Mouse (Mus musculus) heart, embryonic 12.5 days (tissue): ENCODE measurements at regions not wholly inside any gene's neighbourhood (a gene's known extent, or its start where the extent isn't known, plus 50 kb on each side); places are given as distances from the start of the nearest gene placed in this dataset.

Experiments
- ATAC-seq: fragments of 200-750 bp; cut with Nextera tagmentation; 2 replicates; pipeline ENCODE4 v1.8.0; 2017; ENCODE audit warnings: moderate TSS enrichment, moderate library complexity; ENCODE audit not compliant: insufficient number of reproducible peaks, low FRiP score
- H3K27ac ChIP-seq: fragments of 300-500 bp; sonication (generic); 2 replicates; pipeline ENCODE4 v1.5.1; 2016; ENCODE audit warnings: mild to moderate bottlenecking, moderate library complexity; ENCODE audit not compliant: poor library complexity, severe bottlenecking
- H3K27me3 ChIP-seq: fragments of 300-500 bp; sonication (generic); replicated peaks from 2 replicates; pipeline ENCODE4 v1.6.1; 2016; ENCODE audit warnings: mild to moderate bottlenecking, moderate library complexity
- H3K36me3 ChIP-seq: fragments of 300-500 bp; sonication (generic); 2 replicates; pipeline ENCODE4 v1.6.1; 2016; ENCODE audit warnings: mild to moderate bottlenecking, moderate library complexity
- H3K4me1 ChIP-seq: fragments of 300-500 bp; sonication (generic); replicated peaks from 2 replicates; pipeline ENCODE4 v1.6.1; 2016; ENCODE audit warnings: mild to moderate bottlenecking
- H3K4me2 ChIP-seq: fragments of 300-500 bp; sonication (generic); 2 replicates; pipeline ENCODE4 v1.6.1; 2016; ENCODE audit warnings: mild to moderate bottlenecking, moderate library complexity
- H3K4me3 ChIP-seq: fragments of 300-500 bp; sonication (generic); 2 replicates; pipeline ENCODE4 v1.5.1; 2016; ENCODE audit warnings: mild to moderate bottlenecking
- H3K9ac ChIP-seq: fragments of 300-500 bp; sonication (generic); 2 replicates; pipeline ENCODE4 v1.6.1; 2016; ENCODE audit warnings: mild to moderate bottlenecking, moderate library complexity
- H3K9me3 ChIP-seq: fragments of 300-500 bp; sonication (generic); replicated peaks from 2 replicates; pipeline ENCODE4 v1.6.1; 2016; ENCODE audit warnings: mild to moderate bottlenecking, moderate library complexity
- WGBS: fragments of 180-500 bp; shearing (Covaris S2); methylation state at CpG from one replicate; pipeline ENCODE4 v1.1.7; 2016; 5-methylcytosine and 5-hydroxymethylcytosine counted together

DNA sequence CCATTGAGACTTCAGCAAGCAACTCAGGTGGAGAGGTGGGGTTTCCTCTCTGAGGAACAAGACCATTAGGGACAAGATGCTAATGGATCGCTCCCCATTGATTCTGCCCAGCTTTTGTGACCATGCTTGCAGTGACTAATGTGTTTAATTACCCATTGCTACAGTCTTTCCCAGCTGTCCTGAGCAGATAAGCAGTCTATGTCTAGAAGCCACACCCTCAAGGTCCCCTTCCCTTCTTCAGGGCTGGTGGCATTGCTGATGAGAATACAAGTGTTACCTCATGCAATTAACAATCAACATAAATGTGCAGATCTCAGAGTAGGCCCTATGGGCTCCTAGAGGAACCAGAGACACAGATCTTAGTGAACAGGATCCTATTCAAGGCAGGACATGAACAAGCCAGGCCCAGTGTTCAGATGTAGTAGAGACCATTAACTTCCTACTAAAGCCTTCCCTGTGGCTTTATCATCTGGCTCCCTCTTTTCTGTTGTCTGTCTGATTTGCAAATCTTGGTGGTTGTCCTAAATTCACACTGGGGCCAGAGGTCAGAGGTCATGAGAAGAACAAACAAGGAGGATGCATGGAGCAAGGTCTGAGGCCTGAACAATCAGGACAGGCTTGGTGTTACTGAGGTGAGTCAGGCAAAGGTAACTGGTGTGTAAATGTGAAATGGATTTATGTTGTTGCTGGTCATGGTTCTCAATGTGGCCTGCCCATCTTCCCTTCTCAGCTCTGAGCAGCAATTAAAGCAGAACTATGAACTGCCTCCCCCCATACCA lies 56.8 kb downstream of the Odc1 start:
- Histone ChIP-seq H3K9ac (no peak overlapping the region), H3K36me3 (no peaks in the 10 kb centered on the region), H3K4me2 (no peak overlapping the region), H3K9me3 (peaks cover 6% of the 10 kb centered on the region), H3K4me1 (no peaks in the 10 kb centered on the region), H3K27ac (no peak overlapping the region), H3K4me3 (no peak overlapping the region), H3K27me3 (0 out of 2 replicates have a peak, but pooled peaks cover 3% of the 10 kb centered on the region)
- 0 out of 2 replicates have a peak, but pooled peaks have one; percentile 48 for ATAC-seq
- 68% methylated on average over 1 of the region's 1 CpGs for WGBS

- Histone ChIP-seq H3K4me2 (no peak overlapping the region), H3K36me3 (no peaks in the 10 kb centered on the region), H3K27me3 (no peaks in the 10 kb centered on the region), H3K9me3 (peaks cover 6% of the 10 kb centered on the region), H3K4me1 (no peaks in the 10 kb centered on the region), H3K9ac (no peak overlapping the region), H3K27ac (no peak overlapping the region), H3K4me3 (no peak overlapping the region)
- ATAC-seq, result no peak
- 78% methylated on average over 2 of the region's 2 CpGs for WGBS
These were observed 59.0 kb downstream of the Odc1 start for GRCm38 (mm10) chr12:17603576-17603975.

- H3K4me1 ChIP-seq, result no peaks in the 10 kb centered on the region
- H3K4me2 ChIP-seq, result no peak overlapping the region
- no peak overlapping the region for H3K4me3 ChIP-seq
- no peaks in the 10 kb centered on the region for H3K36me3 ChIP-seq
- WGBS, result 75% methylated on average over 1 of the region's 1 CpGs
- no peak overlapping the region for H3K9ac ChIP-seq
- peaks cover 6% of the 10 kb centered on the region; the same call in 1 of the 2 replicates for H3K9me3 ChIP-seq
- H3K27me3 ChIP-seq, result no peaks in the 10 kb centered on the region
- no peak for ATAC-seq
- no peak overlapping the region for H3K27ac ChIP-seq
These were observed 65.8 kb downstream of the Odc1 start for GRCm38 (mm10) chr12:17610384-17610783.

DNA sequence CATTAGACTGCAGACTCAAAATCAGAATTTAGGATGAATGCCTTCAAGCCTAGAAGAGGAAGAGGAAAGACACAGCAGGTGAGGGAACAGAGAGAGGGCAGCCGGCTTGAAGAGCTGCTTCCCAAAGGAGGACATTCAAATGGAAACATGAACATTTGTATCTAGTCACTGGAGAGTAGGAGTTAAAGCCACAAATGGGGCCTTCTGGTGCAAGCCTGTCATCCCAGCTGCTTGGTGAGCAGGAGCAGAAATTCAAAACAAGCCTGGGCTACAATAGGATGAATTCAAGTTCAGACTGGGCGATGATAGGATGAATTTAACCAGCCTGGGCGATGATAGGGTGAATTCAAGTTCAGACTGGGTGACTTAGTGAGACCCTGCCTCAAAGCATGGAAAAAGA lies 67.4 kb downstream of the Odc1 start:
- Histone ChIP-seq H3K27ac (no peak overlapping the region), H3K4me3 (no peak overlapping the region), H3K9ac (no peak overlapping the region), H3K4me2 (no peak overlapping the region), H3K36me3 (no peaks in the 10 kb centered on the region), H3K27me3 (no peaks in the 10 kb centered on the region), H3K9me3 (no peaks in the 10 kb centered on the region), H3K4me1 (no peaks in the 10 kb centered on the region)
- WGBS, result 74% methylated on average over 3 of the region's 3 CpGs
- ATAC-seq, result no peak

DNA sequence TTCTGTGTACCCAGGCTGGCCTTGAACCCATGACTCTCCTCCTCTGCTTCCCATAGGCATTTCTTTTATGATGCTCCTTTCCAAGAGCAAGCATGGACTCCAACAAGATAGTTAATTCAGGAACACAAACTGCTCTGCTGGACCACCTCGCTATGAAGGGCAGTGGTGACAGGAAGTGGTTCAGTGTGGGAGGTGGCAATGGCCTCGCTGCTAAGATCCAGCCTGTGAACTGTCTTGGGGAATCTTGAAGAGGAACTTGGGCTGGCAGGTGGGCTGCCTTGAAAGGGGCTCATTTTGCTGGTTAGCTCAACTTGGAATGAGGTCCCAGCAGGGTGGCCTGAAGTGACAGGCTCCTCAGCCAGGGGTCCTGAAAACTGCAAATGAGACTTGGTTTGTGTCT lies 72.4 kb upstream of the Hpcal1 start:
- Histone ChIP-seq H3K9ac (no peak overlapping the region), H3K4me1 (no peaks in the 10 kb centered on the region), H3K4me2 (no peak overlapping the region), H3K9me3 (no peaks in the 10 kb centered on the region), H3K27ac (no peak overlapping the region), H3K27me3 (peaks cover 19% of the 10 kb centered on the region; the same call in 1 of the 2 replicates), H3K4me3 (no peak overlapping the region), H3K36me3 (no peaks in the 10 kb centered on the region)
- no peak for ATAC-seq
- 19% methylated on average over 2 of the region's 2 CpGs for WGBS

DNA sequence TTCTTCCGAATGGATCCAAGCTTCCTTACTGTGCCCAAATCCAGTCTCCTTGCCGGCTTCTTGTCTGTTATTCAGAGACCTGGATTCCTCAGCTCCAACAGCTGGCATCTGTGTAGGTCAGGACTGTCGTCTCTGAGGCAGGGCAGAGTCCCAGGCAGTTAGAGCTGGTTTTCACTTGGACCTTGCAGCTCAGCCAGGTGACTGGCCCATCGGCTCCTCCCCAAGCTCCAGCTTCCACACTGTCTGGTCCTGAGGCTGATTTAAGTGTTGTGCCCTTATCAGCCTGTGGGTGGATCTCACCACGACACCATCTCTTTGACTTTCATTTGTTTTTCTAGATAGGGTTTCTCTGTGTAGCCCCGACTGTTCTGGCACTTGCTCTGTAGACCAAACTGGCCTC lies 70.4 kb upstream of the Hpcal1 start:
- H3K27me3 ChIP-seq, result peaks cover 21% of the 10 kb centered on the region; the same call in 1 of the 2 replicates
- peaks cover 7% of the 10 kb centered on the region; the same call in 1 of the 2 replicates for H3K4me1 ChIP-seq
- no peaks in the 10 kb centered on the region for H3K9me3 ChIP-seq
- H3K27ac ChIP-seq, result no peak overlapping the region
- H3K4me2 ChIP-seq, result no peak overlapping the region
- no peaks in the 10 kb centered on the region for H3K36me3 ChIP-seq
- no peak for ATAC-seq
- H3K4me3 ChIP-seq, result no peak overlapping the region
- 23% methylated on average over 6 of the region's 6 CpGs for WGBS
- H3K9ac ChIP-seq, result no peak overlapping the region

- H3K4me3 ChIP-seq, result no peak overlapping the region
- H3K4me2 ChIP-seq, result no peak overlapping the region
- peaks cover 27% of the 10 kb centered on the region; the same call in 1 of the 2 replicates for H3K27me3 ChIP-seq
- H3K36me3 ChIP-seq, result no peaks in the 10 kb centered on the region
- H3K9me3 ChIP-seq, result no peaks in the 10 kb centered on the region
- ATAC-seq, result no peak
- H3K9ac ChIP-seq, result no peak overlapping the region
- H3K4me1 ChIP-seq, result peaks cover 7% of the 10 kb centered on the region; the same call in 1 of the 2 replicates
- 51% methylated on average over 6 of the region's 6 CpGs for WGBS
- no peak overlapping the region for H3K27ac ChIP-seq
These were observed 69.2 kb upstream of the Hpcal1 start for GRCm38 (mm10) chr12:17621487-17621888.

DNA sequence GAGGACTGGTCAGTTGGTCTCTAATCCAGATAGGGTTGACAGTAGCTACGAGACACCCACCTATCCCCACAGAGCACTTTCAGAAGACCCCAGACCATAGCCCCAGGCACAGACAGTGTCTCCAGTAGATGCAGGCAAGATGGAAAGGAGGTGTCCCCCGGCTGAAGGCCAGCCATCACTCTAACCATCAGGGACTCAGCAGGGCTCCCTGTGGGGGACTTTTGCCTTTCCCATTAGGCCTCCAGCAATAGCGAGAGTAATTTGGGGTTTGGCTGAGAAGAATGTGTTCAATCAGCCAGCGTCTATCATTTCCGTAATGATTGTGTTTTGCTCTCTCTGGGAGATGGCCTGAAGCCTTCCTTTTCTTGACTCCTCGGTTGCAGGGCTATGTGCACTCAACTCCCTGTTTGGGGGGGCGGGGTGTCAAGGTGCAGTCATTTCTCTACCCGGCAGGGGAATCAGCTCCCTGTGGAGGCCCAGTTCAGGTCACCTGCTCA lies 68.1 kb upstream of the Hpcal1 start:
- no peaks in the 10 kb centered on the region for H3K36me3 ChIP-seq
- no peak overlapping the region for H3K4me3 ChIP-seq
- no peak for ATAC-seq
- WGBS, result 52% methylated on average over 8 of the region's 8 CpGs
- no peak overlapping the region for H3K4me2 ChIP-seq
- peaks cover 7% of the 10 kb centered on the region; the same call in 1 of the 2 replicates for H3K4me1 ChIP-seq
- no peaks in the 10 kb centered on the region for H3K9me3 ChIP-seq
- H3K27ac ChIP-seq, result no peak overlapping the region
- no peak overlapping the region for H3K9ac ChIP-seq
- H3K27me3 ChIP-seq, result peaks cover 27% of the 10 kb centered on the region; the same call in 1 of the 2 replicates

DNA sequence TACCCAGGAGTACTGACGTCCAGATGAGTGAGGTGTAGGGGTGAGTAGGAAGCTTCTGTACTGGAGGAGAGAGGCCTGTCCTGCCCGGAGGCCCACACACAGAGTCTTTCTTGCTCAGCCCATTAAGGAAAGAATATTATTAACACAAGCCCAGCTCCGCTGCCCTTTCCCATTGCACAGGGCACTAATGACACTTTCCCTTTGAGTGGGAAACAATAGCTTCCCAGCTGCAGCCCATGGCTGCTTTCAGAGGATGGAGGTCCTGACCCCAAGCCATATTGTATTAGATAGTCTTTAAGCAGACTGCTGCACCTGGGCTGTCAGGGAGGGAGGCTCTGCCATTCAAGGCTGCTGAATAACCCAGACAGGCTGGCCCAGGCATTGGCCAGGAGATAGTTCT lies 64.6 kb upstream of the Hpcal1 start:
- Histone ChIP-seq H3K27me3 (peaks cover 24% of the 10 kb centered on the region; the same call in 1 of the 2 replicates), H3K4me1 (peaks cover 7% of the 10 kb centered on the region; the same call in 1 of the 2 replicates), H3K4me3 (no peak overlapping the region), H3K9ac (no peak overlapping the region), H3K36me3 (no peaks in the 10 kb centered on the region), H3K27ac (no peak overlapping the region), H3K9me3 (no peaks in the 10 kb centered on the region), H3K4me2 (no peak overlapping the region)
- 75% methylated on average over 3 of the region's 3 CpGs for WGBS
- ATAC-seq, result no peak

GRCm38 (mm10) chr12:17631161-17631560 lies 59.5 kb upstream of the Hpcal1 start:
- Histone ChIP-seq H3K36me3 (no peaks in the 10 kb centered on the region), H3K27ac (no peak overlapping the region), H3K4me3 (no peak overlapping the region), H3K9ac (no peak overlapping the region), H3K4me1 (no peaks in the 10 kb centered on the region), H3K4me2 (no peak overlapping the region), H3K9me3 (peaks cover 8% of the 10 kb centered on the region), H3K27me3 (0 out of 2 replicates have a peak, but pooled peaks cover under 1% of the 10 kb centered on the region)
- ATAC-seq, result no peak
- 83% methylated on average over 2 of the region's 2 CpGs for WGBS

GRCm38 (mm10) chr12:17636146-17636545 lies 54.5 kb upstream of the Hpcal1 start:
- Histone ChIP-seq H3K27me3 (no peaks in the 10 kb centered on the region), H3K36me3 (no peaks in the 10 kb centered on the region), H3K27ac (no peak overlapping the region), H3K9ac (no peak overlapping the region), H3K4me3 (no peak overlapping the region), H3K4me1 (no peaks in the 10 kb centered on the region), H3K9me3 (peaks cover 9% of the 10 kb centered on the region), H3K4me2 (no peak overlapping the region)
- 71% methylated on average over 8 of the region's 8 CpGs for WGBS
- ATAC-seq, result no peak
